In genomic region chr2:146745683-146746047, GRCm38 (mm10) we compare ENCODE assay signal across 8 mouse cellular contexts.
A peak's percentile ranks its signal among the peaks of the same experiment; 100 is the strongest.
DNase-seq lines count a peak whose midpoint lies in the region; ATAC-seq and TF ChIP-seq lines count a peak whose summit lies in the region.

No protein-coding gene starts in this region.

- no peak overlapping the region for H3K27ac ChIP-seq in embryonic facial prominence, embryonic 11.5 days (replicated peaks; ENCODE audit: low read depth, low read length)
- H3K27ac ChIP-seq in embryonic facial prominence, embryonic 10.5 days (replicated peaks) = no peak overlapping the region
- H3K27ac ChIP-seq in forebrain, embryonic 12.5 days = peak overlapping the region; percentile 0; the same call in 1 of the 2 replicates
- peak overlapping the region; percentile 88 for H3K27ac ChIP-seq in midbrain, postnatal 0 days (ENCODE audit: low read depth, low read length)
- H3K27ac ChIP-seq in kidney, embryonic 14.5 days (ENCODE audit: low read depth, low read length) = no peak overlapping the region

- H3K4me3 ChIP-seq in embryonic facial prominence, embryonic 11.5 days (ENCODE audit: low read depth, low read length) = no peak overlapping the region
- H3K4me3 ChIP-seq in embryonic facial prominence, embryonic 10.5 days = no peak overlapping the region; the same call in 1 of the 2 replicates
- H3K4me3 ChIP-seq in forebrain, embryonic 12.5 days (replicated peaks) = peak overlapping the region; percentile 20
- peak overlapping the region; percentile 37 for H3K4me3 ChIP-seq in midbrain, postnatal 0 days (ENCODE audit: low read depth, low read length)
- no peak overlapping the region for H3K4me3 ChIP-seq in kidney, embryonic 14.5 days (ENCODE audit: low read length)

- no peak for DNase-seq in embryonic facial prominence, embryonic 11.5 days (ENCODE audit: low spot score)
- DNase-seq in embryonic facial prominence, embryonic 10.5 days (ENCODE audit: low spot score) = no peak
- DNase-seq in layer of hippocampus, adult 11-12 months (ENCODE audit: low spot score) = peak; percentile 51
- peak; percentile 80 for DNase-seq in midbrain, postnatal 0 days (ENCODE audit: low spot score)
- DNase-seq in adrenal gland, postnatal 36 days = no peak
- DNase-seq in yolk sac, embryonic 10.5 days (ENCODE audit: low spot score) = no peak

- TF ChIP-seq CTCF in midbrain, postnatal 0 days (IDR thresholded peaks at IDR 0.05) = no peak

- H3K27me3 ChIP-seq in embryonic facial prominence, embryonic 11.5 days (ENCODE audit: control insufficient read depth, insufficient read depth, low read length) = no peaks in the 10 kb centered on the region
- no peaks in the 10 kb centered on the region for H3K27me3 ChIP-seq in embryonic facial prominence, embryonic 10.5 days (replicated peaks; ENCODE audit: low read depth, poor library complexity, severe bottlenecking)
- H3K27me3 ChIP-seq in forebrain, embryonic 12.5 days = peaks cover 15% of the 10 kb centered on the region; the same call in 1 of the 2 replicates
- no peaks in the 10 kb centered on the region for H3K27me3 ChIP-seq in midbrain, postnatal 0 days (ENCODE audit: insufficient read depth, low read length)
- H3K27me3 ChIP-seq in kidney, embryonic 14.5 days (ENCODE audit: control insufficient read depth, insufficient read depth, low read length) = no peaks in the 10 kb centered on the region

- H3K9me3 ChIP-seq in embryonic facial prominence, embryonic 11.5 days (replicated peaks; ENCODE audit: control insufficient read depth, low read length) = no peaks in the 10 kb centered on the region
- H3K9me3 ChIP-seq in embryonic facial prominence, embryonic 10.5 days = no peaks in the 10 kb centered on the region
- H3K9me3 ChIP-seq in forebrain, embryonic 12.5 days = no peaks in the 10 kb centered on the region
- H3K9me3 ChIP-seq in midbrain, postnatal 0 days (ENCODE audit: low read length) = no peaks in the 10 kb centered on the region
- no peaks in the 10 kb centered on the region for H3K9me3 ChIP-seq in kidney, embryonic 14.5 days (ENCODE audit: control insufficient read depth, low read length)

- no peak overlapping the region for H3K9ac ChIP-seq in embryonic facial prominence, embryonic 11.5 days (replicated peaks; ENCODE audit: low read length)
- no peak overlapping the region for H3K9ac ChIP-seq in forebrain, embryonic 12.5 days
- H3K9ac ChIP-seq in midbrain, postnatal 0 days (replicated peaks; ENCODE audit: low read length, poor library complexity, severe bottlenecking) = peak overlapping the region; percentile 55
- H3K9ac ChIP-seq in kidney, embryonic 14.5 days (ENCODE audit: low read depth, low read length) = no peak overlapping the region

- 57% methylated on average over 12 of the region's 12 CpGs for WGBS in embryonic facial prominence, embryonic 11.5 days
- WGBS in embryonic facial prominence, embryonic 10.5 days = 59% methylated on average over 12 of the region's 12 CpGs
- 34% methylated on average over 12 of the region's 12 CpGs for WGBS in forebrain, embryonic 12.5 days
- WGBS in midbrain, postnatal 0 days = 7% methylated on average over 12 of the region's 12 CpGs
- WGBS in kidney, embryonic 14.5 days = 77% methylated on average over 12 of the region's 12 CpGs

- ATAC-seq in embryonic facial prominence, embryonic 11.5 days (replicated peaks; ENCODE audit: insufficient number of reproducible peaks, low FRiP score, low TSS enrichment, low read depth) = peak; percentile 72; the same call in 1 of the 2 replicates
- peak; percentile 84 for ATAC-seq in forebrain, embryonic 12.5 days (ENCODE audit: low FRiP score)
- peak; percentile 94 for ATAC-seq in midbrain, postnatal 0 days (ENCODE audit: low FRiP score)
- ATAC-seq in kidney, embryonic 14.5 days (ENCODE audit: low FRiP score, low TSS enrichment) = no peak

- H3K4me2 ChIP-seq in embryonic facial prominence, embryonic 11.5 days (ENCODE audit: low read depth, low read length) = no peak overlapping the region; the same call in 1 of the 2 replicates
- H3K4me2 ChIP-seq in forebrain, embryonic 12.5 days = peak overlapping the region; percentile 39
- H3K4me2 ChIP-seq in midbrain, postnatal 0 days (ENCODE audit: low read depth, low read length, poor library complexity, severe bottlenecking) = peak overlapping the region; percentile 55
- H3K4me2 ChIP-seq in kidney, embryonic 14.5 days (replicated peaks; ENCODE audit: low read depth, low read length) = no peak overlapping the region

- no peaks in the 10 kb centered on the region for H3K4me1 ChIP-seq in embryonic facial prominence, embryonic 11.5 days (ENCODE audit: control insufficient read depth, insufficient read depth, low read length)
- peaks cover 4% of the 10 kb centered on the region; the same call in 1 of the 2 replicates for H3K4me1 ChIP-seq in embryonic facial prominence, embryonic 10.5 days
- peaks cover 12% of the 10 kb centered on the region for H3K4me1 ChIP-seq in forebrain, embryonic 12.5 days
- H3K4me1 ChIP-seq in midbrain, postnatal 0 days (ENCODE audit: insufficient read depth, low read length) = 0 out of 2 replicates have a peak, but pooled peaks cover 3% of the 10 kb centered on the region
- no peaks in the 10 kb centered on the region for H3K4me1 ChIP-seq in kidney, embryonic 14.5 days (ENCODE audit: control insufficient read depth, insufficient read depth, low read length)

- H3K36me3 ChIP-seq in embryonic facial prominence, embryonic 11.5 days (replicated peaks; ENCODE audit: control insufficient read depth, insufficient read depth, low read depth, low read length) = no peaks in the 10 kb centered on the region
- H3K36me3 ChIP-seq in embryonic facial prominence, embryonic 10.5 days (replicated peaks) = no peaks in the 10 kb centered on the region
- no peaks in the 10 kb centered on the region for H3K36me3 ChIP-seq in forebrain, embryonic 12.5 days (replicated peaks)
- H3K36me3 ChIP-seq in midbrain, postnatal 0 days (ENCODE audit: insufficient read depth, low read length) = no peaks in the 10 kb centered on the region
- H3K36me3 ChIP-seq in kidney, embryonic 14.5 days (ENCODE audit: control insufficient read depth, insufficient read depth, low read length) = no peaks in the 10 kb centered on the region

Comparison
In these comparisons a context has a peak if more than half of its experiments do, and no peak if none do; other contexts are left out.
1. DNase-seq: peak in layer of hippocampus, adult 11-12 months (single experiment) and midbrain, postnatal 0 days (single experiment); none in embryonic facial prominence, embryonic 11.5 days (single experiment), embryonic facial prominence, embryonic 10.5 days (single experiment), adrenal gland, postnatal 36 days (0 of 2) and yolk sac, embryonic 10.5 days (single experiment).
2. H3K27ac ChIP-seq: peak in forebrain, embryonic 12.5 days (single experiment) and midbrain, postnatal 0 days (single experiment); none in embryonic facial prominence, embryonic 11.5 days (single experiment), embryonic facial prominence, embryonic 10.5 days (single experiment) and kidney, embryonic 14.5 days (single experiment).
3. H3K4me2 ChIP-seq: peak in forebrain, embryonic 12.5 days (single experiment) and midbrain, postnatal 0 days (single experiment); none in embryonic facial prominence, embryonic 11.5 days (single experiment) and kidney, embryonic 14.5 days (single experiment).
4. H3K4me3 ChIP-seq: peak in forebrain, embryonic 12.5 days (single experiment) and midbrain, postnatal 0 days (single experiment); none in embryonic facial prominence, embryonic 11.5 days (single experiment), embryonic facial prominence, embryonic 10.5 days (single experiment) and kidney, embryonic 14.5 days (single experiment).